Mouse (Mus musculus): Measurements from ENCODE around the gene Kcnq5.

Gene Kcnq5

GRCm38 (mm10) chr1:21961251-21962082 is at the start of gene Kcnq5:
TSS of gene Kcnq5 (minus strand) at chr1:21961942.
- DNase-seq (ENCODE audit: low read depth, low spot score): no peak

DNA sequence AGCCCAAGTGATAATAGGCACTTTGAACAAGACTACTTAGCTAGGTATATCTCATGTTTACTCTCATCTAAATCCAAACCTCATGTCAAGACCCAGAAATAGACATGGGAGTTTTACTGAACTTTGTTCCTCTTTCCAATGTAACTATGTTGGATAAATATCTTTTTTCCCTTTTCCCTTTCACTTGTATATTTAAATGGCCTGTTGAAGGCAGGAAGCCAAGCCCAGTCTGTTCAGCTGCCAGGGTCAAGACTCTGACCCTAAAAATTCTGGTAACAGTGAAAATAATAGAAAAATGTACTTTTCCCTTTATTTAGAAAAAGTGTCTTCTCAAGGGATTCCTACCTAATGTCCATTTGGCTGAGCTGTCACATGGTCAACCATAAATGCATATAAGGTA is 18.0 kb upstream of the Kcnq5 start:
- no peak for DNase-seq (ENCODE audit: low read depth, low spot score)

- DNase-seq (ENCODE audit: low read depth, low spot score): no peak
These were observed 17.6 kb upstream of the Kcnq5 start for GRCm38 (mm10) chr1:21979292-21979691.

- DNase-seq (ENCODE audit: low read depth, low spot score): no peak
These were observed 12.3 kb upstream of the Kcnq5 start for GRCm38 (mm10) chr1:21974040-21974439.

- DNase-seq (ENCODE audit: low read depth, low spot score): no peak
These were observed 5.4 kb upstream of the Kcnq5 start for GRCm38 (mm10) chr1:21967139-21967538.

- no peak for DNase-seq (ENCODE audit: low read depth, low spot score)
These were observed 1.4 kb upstream of the Kcnq5 start for GRCm38 (mm10) chr1:21962896-21963864.

- DNase-seq (ENCODE audit: low read depth, low spot score): no peak
These were observed 335 bp upstream of the Kcnq5 start for GRCm38 (mm10) chr1:21962083-21962471.

GRCm38 (mm10) chr1:21960421-21961250 is 1.1 kb downstream of the Kcnq5 start:
- no peak for DNase-seq (ENCODE audit: low read depth, low spot score)

DNA sequence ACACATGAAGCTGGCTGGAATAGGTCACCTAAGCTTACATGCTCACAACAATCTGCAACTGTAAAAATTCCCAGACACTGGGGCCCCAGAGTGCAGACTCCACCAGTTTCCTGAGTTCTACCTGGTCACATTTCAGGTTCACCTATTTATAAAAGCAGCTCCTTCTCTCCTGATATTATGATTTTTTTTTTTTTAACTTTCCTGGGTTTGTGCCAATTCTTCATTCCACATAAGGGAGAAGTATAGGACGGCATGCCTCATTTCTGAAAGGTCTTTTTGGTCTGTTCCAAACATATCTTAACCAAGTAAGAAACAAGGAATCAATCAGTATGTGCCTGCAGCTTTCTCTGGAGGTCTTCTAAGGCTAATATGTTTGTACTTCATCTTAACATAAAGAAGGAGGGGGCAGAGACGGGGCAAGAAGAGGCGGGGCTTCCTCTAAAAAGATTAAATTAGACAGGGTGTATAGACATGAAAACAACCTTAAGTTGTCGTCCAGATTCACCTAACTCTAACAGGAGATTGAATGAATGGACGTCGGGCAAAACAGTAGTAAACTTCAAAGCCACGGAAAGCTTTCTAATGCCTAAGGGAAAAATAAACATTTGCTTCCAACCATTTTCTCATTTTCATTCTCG is 2.0 kb downstream of the Kcnq5 start:
- no peak for DNase-seq (ENCODE audit: low read depth, low spot score)

DNA sequence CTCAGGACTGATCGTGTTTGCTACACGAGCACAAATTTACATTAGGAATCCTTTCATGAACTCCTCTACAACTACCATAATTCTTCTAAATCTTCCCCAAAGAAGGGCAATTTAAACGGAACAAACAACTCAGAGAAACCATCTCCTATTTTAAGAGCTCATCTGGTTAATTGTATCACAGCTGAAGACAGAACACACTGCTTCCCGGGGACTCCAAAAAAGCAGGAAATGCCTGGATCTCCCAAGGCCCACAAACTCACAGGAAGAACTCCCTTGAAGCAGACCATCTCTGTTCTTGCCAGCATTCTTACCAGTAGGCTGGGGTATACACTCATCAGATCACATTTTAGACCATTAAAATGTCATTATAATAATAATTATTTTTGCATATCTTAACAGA is 3.7 kb downstream of the Kcnq5 start:
- no peak for DNase-seq (ENCODE audit: low read depth, low spot score)

DNA sequence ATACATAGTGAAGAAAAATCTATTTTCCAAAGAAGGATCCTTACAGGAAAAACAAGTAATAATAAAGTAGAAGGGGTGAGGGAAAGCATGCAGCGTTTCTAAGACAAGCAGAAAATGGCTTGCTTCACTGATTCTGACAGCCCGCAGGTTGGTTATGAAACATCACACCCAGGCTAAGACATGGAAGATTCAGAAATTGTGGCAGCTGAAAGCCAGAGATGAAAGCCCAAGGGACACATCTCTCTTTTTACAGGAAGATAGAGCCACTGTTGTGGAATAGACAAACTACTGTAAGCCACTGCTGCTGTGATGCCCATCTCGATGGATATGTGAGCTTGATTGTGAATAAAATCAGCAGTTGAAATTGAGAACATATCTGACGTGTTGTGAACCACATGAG is 20.9 kb downstream of the Kcnq5 start:
- DNase-seq (ENCODE audit: low read depth, low spot score): no peak

DNA sequence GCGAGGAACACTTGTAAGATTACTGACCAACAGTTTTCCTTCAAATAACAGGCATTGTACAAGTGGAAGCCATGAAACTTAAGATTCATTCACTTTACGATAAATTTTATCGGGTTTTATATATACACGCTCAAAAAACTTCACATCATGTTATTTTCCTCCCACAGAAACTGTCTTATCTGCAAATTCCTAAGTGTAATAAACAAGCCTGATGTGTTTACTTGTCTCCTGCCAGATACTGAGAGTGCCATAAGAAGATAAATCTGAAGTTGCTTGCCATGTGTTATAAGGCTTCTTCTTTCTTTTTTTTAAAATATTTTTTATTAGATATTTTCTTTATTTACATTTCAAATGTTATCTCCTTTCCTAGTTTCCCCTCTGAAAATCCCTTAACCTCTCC is 34.6 kb downstream of the Kcnq5 start:
- no peak for DNase-seq (ENCODE audit: low read depth, low spot score)

DNA sequence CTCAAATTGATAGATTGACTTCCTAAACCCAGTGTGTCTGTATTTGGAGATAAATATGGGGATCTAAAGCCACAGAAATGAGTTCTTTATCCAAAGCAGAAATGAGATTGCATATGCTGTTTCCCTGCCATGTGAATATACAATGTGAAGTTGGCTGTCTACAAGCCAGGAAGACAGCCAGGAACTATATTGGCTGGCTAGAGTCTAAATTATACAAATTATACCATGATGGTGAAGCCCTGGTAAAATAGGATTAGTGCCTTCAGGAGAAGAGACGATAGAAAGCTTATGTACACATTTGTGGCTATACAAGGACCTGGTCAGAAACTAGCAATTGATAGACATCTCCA is 38.5 kb downstream of the Kcnq5 start:
- DNase-seq (ENCODE audit: low read depth, low spot score): no peak

DNA sequence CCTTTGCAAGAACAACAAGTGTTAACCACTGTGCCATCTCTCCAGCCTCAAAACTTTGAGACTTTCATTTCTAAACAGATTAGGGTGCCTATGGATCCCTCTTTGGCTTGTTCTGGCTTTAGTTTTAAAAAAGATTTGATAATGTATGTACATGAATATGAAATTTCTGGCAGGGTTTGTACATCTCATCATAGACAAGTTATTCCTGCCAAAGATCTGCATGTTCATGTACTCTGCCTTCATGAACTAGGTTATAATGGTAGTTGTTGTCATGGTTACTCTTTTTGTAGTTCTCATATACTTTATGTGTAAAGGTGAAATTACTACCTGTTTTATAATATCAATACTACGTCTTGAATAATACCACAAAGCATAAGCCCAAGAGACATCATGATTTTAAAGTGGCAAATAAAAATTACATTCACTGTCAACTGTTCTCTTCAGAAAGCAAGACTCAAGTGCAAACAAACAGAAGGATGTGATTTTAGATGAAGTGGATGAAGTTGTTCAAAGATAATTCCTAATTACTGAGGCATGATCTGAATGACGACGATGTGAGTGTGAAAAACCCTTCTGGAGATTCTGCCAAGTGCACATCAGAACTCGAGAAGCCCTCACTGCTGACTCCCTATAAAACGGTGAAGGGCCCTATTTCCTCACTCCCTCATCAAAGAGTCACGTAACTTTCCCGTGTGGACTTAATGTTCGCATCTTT is 39.0 kb downstream of the Kcnq5 start:
- no peak for DNase-seq (ENCODE audit: low read depth, low spot score)

DNA sequence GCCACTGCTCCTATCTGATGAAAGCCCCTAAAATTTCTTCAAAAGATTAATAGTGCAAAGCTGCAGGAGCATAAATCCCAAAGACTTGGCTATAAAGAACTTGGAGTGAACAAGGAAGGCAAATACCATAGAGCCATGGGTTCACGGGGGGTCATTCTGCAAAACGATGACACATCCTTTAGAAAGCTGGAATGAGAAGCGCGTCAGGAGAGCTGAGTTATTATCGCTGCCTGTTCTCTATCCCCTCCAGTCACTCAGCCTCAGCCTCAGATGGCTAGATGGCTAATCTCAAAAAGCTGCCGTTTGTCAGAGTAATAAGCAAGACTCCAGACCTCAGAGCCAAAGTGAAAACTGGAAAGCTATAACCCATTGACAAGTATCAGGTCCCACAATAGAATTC is 42.5 kb downstream of the Kcnq5 start:
- no peak for DNase-seq (ENCODE audit: low read depth, low spot score)

- no peak for DNase-seq (ENCODE audit: low read depth, low spot score)
These were observed 65.5 kb downstream of the Kcnq5 start for GRCm38 (mm10) chr1:21896067-21896719.

DNA sequence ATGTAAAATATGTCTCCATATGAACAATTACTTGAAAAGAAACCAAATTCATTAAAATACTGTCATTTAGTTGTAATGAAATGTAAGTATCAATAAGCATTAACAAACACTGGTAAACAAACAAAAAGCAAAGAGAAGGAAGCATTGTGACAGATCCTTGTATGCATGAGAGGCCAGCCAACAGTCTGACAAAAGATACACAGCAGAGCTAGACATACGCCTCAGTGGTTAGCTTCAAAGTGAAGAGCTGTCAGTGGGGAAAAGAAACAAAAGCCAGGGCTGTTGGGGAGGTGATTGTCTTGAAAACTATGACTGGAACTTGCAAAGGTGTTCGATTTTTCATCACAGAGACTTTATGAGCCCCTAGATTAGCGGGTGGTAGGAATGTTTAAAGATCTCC is 78.0 kb downstream of the Kcnq5 start:
- DNase-seq (ENCODE audit: low read depth, low spot score): no peak

GRCm38 (mm10) chr1:21870889-21871288 is 90.9 kb downstream of the Kcnq5 start:
- no peak for DNase-seq (ENCODE audit: low read depth, low spot score)

- DNase-seq (ENCODE audit: low read depth, low spot score): no peak
These were observed 93.3 kb downstream of the Kcnq5 start for GRCm38 (mm10) chr1:21868484-21868883.

- DNase-seq (ENCODE audit: low read depth, low spot score): no peak
These were observed 105.3 kb downstream of the Kcnq5 start for GRCm38 (mm10) chr1:21856399-21856798.

Data from retina, adult 2 months (tissue).